Mouse (Mus musculus) stomach, postnatal 0 days (tissue): ENCODE measurements around the gene Polr3b. TPM values are rescaled to one million over a fixed set of nuclear protein-coding genes. Genes with fewer than 3 reads are reported as not detected.
A peak's percentile ranks its signal among the peaks of the same experiment; 100 is the strongest.

Experiments
- ATAC-seq: fragments of 200-750 bp; cut with Nextera tagmentation; 2 replicates; pipeline ENCODE4 v1.8.0; 2017; ENCODE audit not compliant: low FRiP score, low TSS enrichment
- DNase-seq: peaks from one replicate; pipeline ENCODE4 v3.0.0-alpha.2; 2016; ENCODE audit warnings: low spot score
- H3K27ac ChIP-seq: fragments of 300-500 bp; sonication (generic); replicated peaks from 2 replicates; pipeline ENCODE4 v1.5.1; 2014; ENCODE audit warnings: mild to moderate bottlenecking, control low read depth
- H3K27me3 ChIP-seq: fragments of 300-500 bp; sonication (generic); 2 replicates; pipeline ENCODE4 v1.6.1; 2014; ENCODE audit warnings: low read length; ENCODE audit not compliant: control insufficient read depth, insufficient read depth
- H3K36me3 ChIP-seq: fragments of 300-500 bp; sonication (generic); 2 replicates; pipeline ENCODE4 v1.6.1; 2014; ENCODE audit warnings: low read length, mixed read lengths; ENCODE audit not compliant: control insufficient read depth, insufficient read depth
- H3K4me1 ChIP-seq: fragments of 300-500 bp; sonication (generic); replicated peaks from 2 replicates; pipeline ENCODE4 v1.6.1; 2014; ENCODE audit warnings: antibody characterized with exemption; ENCODE audit not compliant: control insufficient read depth, insufficient read depth
- H3K4me2 ChIP-seq: fragments of 300-500 bp; sonication (generic); replicated peaks from 2 replicates; pipeline ENCODE4 v1.6.1; 2014; ENCODE audit warnings: low read depth, mild to moderate bottlenecking, control low read depth, moderate library complexity
- H3K4me3 ChIP-seq: fragments of 300-500 bp; sonication (generic); 2 replicates; pipeline ENCODE4 v1.5.1; 2014; ENCODE audit warnings: low read depth, low read length, control low read depth
- H3K9ac ChIP-seq: fragments of 300-500 bp; sonication (generic); 2 replicates; pipeline ENCODE4 v1.6.1; 2014; ENCODE audit warnings: mild to moderate bottlenecking, low read length, control low read depth, mixed read lengths
- H3K9me3 ChIP-seq: fragments of 300-500 bp; sonication (generic); 2 replicates; pipeline ENCODE4 v1.6.1; 2016; ENCODE audit warnings: low read length; ENCODE audit not compliant: control insufficient read depth
- CTCF ChIP-seq: IDR thresholded peaks from 2 replicates; pipeline ENCODE4 v1.5.1; 2016; ENCODE audit warnings: antibody characterized with exemption, low read depth, mild to moderate bottlenecking, moderate library complexity
- EP300 ChIP-seq: optimal IDR thresholded peaks from 2 replicates; pipeline ENCODE3; 2016; ENCODE audit warnings: antibody characterized with exemption
- WGBS: fragments of 180-500 bp; shearing (Covaris S2); extraction: QIAGEN DNeasy Blood & Tissue Kit; methylation state at CpG from one replicate; pipeline ENCODE4 v1.1.7; 2014; 5-methylcytosine and 5-hydroxymethylcytosine counted together
- polyA plus RNA-seq: library from polyadenylated mRNA; unstranded; fragments of >200 nt; fragmentation: Nextera tagmentation; extraction: Ambion mirVana; gene quantifications from 2 replicates; pipeline ENCODE4 v1.2.1, GENCODE M21; 2015

The Polr3b gene
- polyA plus RNA-seq, 1 experiment from 2014 or later: 4.9 TPM

GRCm38 (mm10) chr10:84716581-84716980 is 94.5 kb downstream of the Polr3b start:
- H3K36me3 ChIP-seq: peaks cover 8% of the 10 kb centered on the region
- DNase-seq (no peak), ATAC-seq (no peak)
- no peak overlapping the region for H3K4me2 ChIP-seq
- no peaks in the 10 kb centered on the region for H3K4me1 ChIP-seq
- H3K27me3 ChIP-seq: no peaks in the 10 kb centered on the region
- no peak overlapping the region for H3K9ac ChIP-seq
- H3K27ac ChIP-seq: no peak overlapping the region
- no peaks in the 10 kb centered on the region for H3K9me3 ChIP-seq
- no peak for TF ChIP-seq CTCF
- no peak overlapping the region for H3K4me3 ChIP-seq
- WGBS: 96% methylated on average over 7 of the region's 7 CpGs

GRCm38 (mm10) chr10:84722711-84723110 is 100.6 kb downstream of the Polr3b start:
- TF ChIP-seq CTCF: no peak
- no peak for TF ChIP-seq EP300
- Histone ChIP-seq H3K4me2 (no peak overlapping the region), H3K9me3 (no peaks in the 10 kb centered on the region), H3K9ac (no peak overlapping the region), H3K27ac (no peak overlapping the region), H3K4me3 (no peak overlapping the region), H3K27me3 (no peaks in the 10 kb centered on the region), H3K36me3 (peaks cover 5% of the 10 kb centered on the region), H3K4me1 (no peaks in the 10 kb centered on the region)
- DNase-seq (no peak), ATAC-seq (no peak)
- WGBS: 91% methylated on average over 12 of the region's 12 CpGs

DNA sequence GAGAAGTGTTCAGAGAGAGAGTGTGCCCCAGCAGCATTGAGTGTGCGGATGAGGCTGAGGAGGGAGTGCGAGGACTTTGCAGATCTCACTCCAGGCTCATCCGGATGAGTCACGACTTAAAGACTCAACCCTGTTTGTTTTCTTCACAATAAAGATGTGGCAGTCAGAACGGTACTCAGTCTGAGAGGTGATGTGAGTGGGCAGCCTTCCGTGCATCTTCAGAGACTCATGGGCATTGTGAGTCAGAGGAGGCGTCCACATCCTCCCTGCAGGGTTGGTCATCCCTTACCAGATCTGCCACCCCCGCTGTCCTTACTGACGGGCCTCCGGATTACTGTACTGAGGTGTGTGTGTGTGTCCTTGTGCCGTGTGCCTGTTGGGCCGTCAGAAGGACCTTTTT is 104.9 kb downstream of the Polr3b start:
- TF ChIP-seq EP300 (no peak), CTCF (no peak)
- no peaks in the 10 kb centered on the region for H3K27me3 ChIP-seq
- WGBS: 83% methylated on average over 12 of the region's 12 CpGs

DNA sequence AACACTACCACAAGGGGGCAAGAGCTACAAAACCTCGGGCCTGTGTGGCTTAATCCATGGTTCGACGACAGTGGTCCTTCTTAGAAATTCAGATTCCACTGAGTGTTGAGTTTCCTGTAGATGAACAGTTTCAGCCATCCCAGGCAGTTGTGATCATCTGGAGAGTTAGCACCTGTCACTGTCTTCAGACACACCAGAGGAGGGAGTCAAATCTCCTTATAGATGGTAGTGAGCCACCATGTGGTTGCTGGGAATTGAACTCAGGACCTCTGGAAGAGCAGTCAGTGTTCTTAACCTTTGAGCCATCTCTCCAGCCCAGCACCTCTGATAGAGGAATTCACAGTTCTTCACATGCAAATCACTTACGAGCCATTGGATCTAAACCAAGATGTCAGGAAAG is 105.7 kb downstream of the Polr3b start:
- H3K9ac ChIP-seq: no peak overlapping the region
- ATAC-seq (no peak), DNase-seq (no peak)
- H3K27me3 ChIP-seq: no peaks in the 10 kb centered on the region
- TF ChIP-seq EP300: no peak
- TF ChIP-seq CTCF: no peak
- no peak overlapping the region for H3K4me3 ChIP-seq
- 84% methylated on average over 4 of the region's 4 CpGs for WGBS
- no peak overlapping the region for H3K27ac ChIP-seq
- H3K4me2 ChIP-seq: no peak overlapping the region
- H3K9me3 ChIP-seq: no peaks in the 10 kb centered on the region
- no peaks in the 10 kb centered on the region for H3K4me1 ChIP-seq
- no peaks in the 10 kb centered on the region for H3K36me3 ChIP-seq

More for the DNA sequence above, 104.9 kb downstream of the Polr3b start:
- Histone ChIP-seq H3K4me2 (no peak overlapping the region), H3K4me1 (no peaks in the 10 kb centered on the region), H3K9ac (no peak overlapping the region), H3K9me3 (no peaks in the 10 kb centered on the region), H3K4me3 (no peak overlapping the region), H3K27ac (no peak overlapping the region), H3K36me3 (no peaks in the 10 kb centered on the region)
- no peak for ATAC-seq
- DNase-seq: no peak

GRCm38 (mm10) chr10:84730078-84730477 is 108.0 kb downstream of the Polr3b start:
- TF ChIP-seq CTCF (peak; percentile 48), EP300 (no peak)
- Histone ChIP-seq H3K9ac (no peak overlapping the region), H3K27me3 (no peaks in the 10 kb centered on the region), H3K4me1 (no peaks in the 10 kb centered on the region), H3K36me3 (no peaks in the 10 kb centered on the region), H3K27ac (no peak overlapping the region), H3K4me3 (no peak overlapping the region), H3K9me3 (no peaks in the 10 kb centered on the region), H3K4me2 (no peak overlapping the region)
- WGBS: 74% methylated on average over 3 of the region's 3 CpGs
- DNase-seq (no peak), ATAC-seq (no peak)

DNA sequence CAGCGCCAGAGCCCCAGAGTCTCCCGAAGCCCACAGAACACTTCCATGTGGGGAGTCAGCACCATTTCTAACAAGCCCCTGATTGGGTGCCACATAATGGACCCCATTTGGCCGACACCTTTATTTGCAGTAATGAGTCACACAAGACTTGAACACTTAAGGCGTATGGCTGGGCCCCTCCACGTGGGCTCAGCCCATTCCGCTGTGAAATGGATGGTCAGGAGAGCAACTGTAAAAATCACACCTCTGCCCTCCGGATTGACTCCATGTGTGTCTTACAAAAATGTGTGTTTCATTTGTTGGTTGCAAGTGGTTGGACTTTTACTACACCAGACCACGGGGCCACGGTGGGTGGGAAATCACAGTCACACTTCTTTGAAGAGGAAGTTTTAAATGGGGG is 108.9 kb downstream of the Polr3b start:
- 73% methylated on average over 9 of the region's 9 CpGs for WGBS

DNA sequence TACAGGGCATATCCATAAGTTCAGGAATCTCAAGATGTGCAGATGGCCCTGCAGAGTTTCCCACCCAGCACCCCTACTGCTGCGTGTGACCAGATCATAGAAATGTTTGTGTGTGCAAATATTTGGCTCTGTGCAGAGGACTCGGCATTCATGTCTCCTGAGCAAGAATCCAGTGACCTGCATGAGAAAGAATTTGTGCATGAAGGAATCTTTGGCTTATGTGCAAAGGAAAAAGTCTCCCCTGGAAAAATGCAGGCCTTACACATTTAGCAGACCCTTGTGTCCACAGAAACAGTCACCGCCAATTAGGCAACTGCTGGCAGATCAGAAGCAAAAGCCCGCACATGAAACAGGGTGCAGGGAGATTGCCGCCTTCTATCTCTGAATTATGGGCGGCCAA is 111.4 kb downstream of the Polr3b start:
- ATAC-seq (no peak), DNase-seq (no peak)
- Histone ChIP-seq H3K4me1 (no peaks in the 10 kb centered on the region), H3K27me3 (no peaks in the 10 kb centered on the region), H3K4me2 (no peak overlapping the region), H3K9me3 (no peaks in the 10 kb centered on the region), H3K9ac (no peak overlapping the region), H3K27ac (no peak overlapping the region), H3K4me3 (no peak overlapping the region), H3K36me3 (no peaks in the 10 kb centered on the region)
- WGBS: 26% methylated on average over 6 of the region's 6 CpGs
- TF ChIP-seq EP300: no peak
- TF ChIP-seq CTCF: no peak

More for the DNA sequence above, 108.9 kb downstream of the Polr3b start:
- no peak overlapping the region for H3K27ac ChIP-seq
- no peak overlapping the region for H3K9ac ChIP-seq
- no peaks in the 10 kb centered on the region for H3K4me1 ChIP-seq
- H3K9me3 ChIP-seq: no peaks in the 10 kb centered on the region
- ATAC-seq (no peak), DNase-seq (no peak)
- H3K36me3 ChIP-seq: no peaks in the 10 kb centered on the region
- TF ChIP-seq EP300: no peak
- TF ChIP-seq CTCF: no peak
- no peak overlapping the region for H3K4me3 ChIP-seq
- no peaks in the 10 kb centered on the region for H3K27me3 ChIP-seq
- no peak overlapping the region for H3K4me2 ChIP-seq
